Mouse (Mus musculus) intestine, embryonic 16.5 days (tissue): ENCODE measurements at regions not wholly inside any gene's neighbourhood (a gene's known extent, or its start where the extent isn't known, plus 50 kb on each side); places are given as distances from the start of the nearest gene placed in this dataset.

Source experiments
- ATAC-seq: fragments of 200-750 bp; cut with Nextera tagmentation; 2 replicates; pipeline ENCODE4 v1.8.0; 2017; ENCODE audit warnings: moderate TSS enrichment, moderate library complexity
- H3K27ac ChIP-seq: fragments of 300-500 bp; sonication (generic); 2 replicates; pipeline ENCODE4 v1.5.1; 2014; ENCODE audit warnings: mild to moderate bottlenecking, low read length
- H3K27me3 ChIP-seq: fragments of 300-500 bp; sonication (generic); replicated peaks from 2 replicates; pipeline ENCODE4 v1.6.1; 2014; ENCODE audit warnings: low read length, control low read depth, mixed read lengths; ENCODE audit not compliant: control insufficient read depth, insufficient read depth
- H3K36me3 ChIP-seq: fragments of 300-500 bp; sonication (generic); 2 replicates; pipeline ENCODE4 v1.6.1; 2014; ENCODE audit warnings: low read length, control low read depth; ENCODE audit not compliant: control insufficient read depth, insufficient read depth
- H3K4me1 ChIP-seq: fragments of 300-500 bp; sonication (generic); 2 replicates; pipeline ENCODE4 v1.6.1; 2014; ENCODE audit warnings: low read length, control low read depth, mixed read lengths; ENCODE audit not compliant: control insufficient read depth, insufficient read depth
- H3K4me2 ChIP-seq: fragments of 300-500 bp; sonication (generic); 2 replicates; pipeline ENCODE4 v1.6.1; 2014; ENCODE audit warnings: low read depth, low read length, control low read depth
- H3K4me3 ChIP-seq: fragments of 300-500 bp; sonication (generic); 2 replicates; pipeline ENCODE4 v1.5.1; 2014; ENCODE audit warnings: mild to moderate bottlenecking, low read length
- H3K9ac ChIP-seq: fragments of 300-500 bp; sonication (generic); 2 replicates; pipeline ENCODE4 v1.6.1; 2014; ENCODE audit warnings: low read depth, low read length
- H3K9me3 ChIP-seq: fragments of 300-500 bp; sonication (generic); 2 replicates; pipeline ENCODE4 v1.6.1; 2016; ENCODE audit warnings: low read length, control low read depth; ENCODE audit not compliant: control insufficient read depth
- WGBS: fragments of 180-500 bp; shearing (Covaris S2); extraction: QIAGEN DNeasy Blood & Tissue Kit; methylation state at CpG from one replicate; pipeline ENCODE4 v1.1.7; 2014; 5-methylcytosine and 5-hydroxymethylcytosine counted together

- 63% methylated on average over 9 of the region's 9 CpGs for WGBS
- no peaks in the 10 kb centered on the region for H3K36me3 ChIP-seq
- no peak for ATAC-seq
Measured at GRCm38 (mm10) chr8:80149458-80150083, 91.8 kb upstream of the Hhip start.

GRCm38 (mm10) chr8:80147929-80148328, 90.1 kb upstream of the Hhip start:
- ATAC-seq = no peak
- Histone ChIP-seq H3K4me1 (no peaks in the 10 kb centered on the region), H3K4me3 (no peak overlapping the region), H3K9ac (no peak overlapping the region), H3K27ac (no peak overlapping the region), H3K27me3 (no peaks in the 10 kb centered on the region), H3K4me2 (no peak overlapping the region), H3K36me3 (no peaks in the 10 kb centered on the region), H3K9me3 (no peaks in the 10 kb centered on the region)
- 78% methylated on average over 3 of the region's 3 CpGs for WGBS

More at GRCm38 (mm10) chr8:80149458-80150083, 91.8 kb upstream of the Hhip start:
- H3K27ac ChIP-seq = no peak overlapping the region
- no peaks in the 10 kb centered on the region for H3K9me3 ChIP-seq
- H3K4me1 ChIP-seq = no peaks in the 10 kb centered on the region
- H3K4me3 ChIP-seq = no peak overlapping the region
- H3K9ac ChIP-seq = no peak overlapping the region
- H3K4me2 ChIP-seq = no peak overlapping the region
- no peaks in the 10 kb centered on the region for H3K27me3 ChIP-seq

- 80% methylated on average over 6 of the region's 6 CpGs for WGBS
- H3K27ac ChIP-seq = no peak overlapping the region
- H3K9ac ChIP-seq = no peak overlapping the region
- no peaks in the 10 kb centered on the region for H3K9me3 ChIP-seq
- H3K4me3 ChIP-seq = no peak overlapping the region
- no peak overlapping the region for H3K4me2 ChIP-seq
- no peaks in the 10 kb centered on the region for H3K36me3 ChIP-seq
- no peak for ATAC-seq
- no peaks in the 10 kb centered on the region for H3K4me1 ChIP-seq
- H3K27me3 ChIP-seq = no peaks in the 10 kb centered on the region
Measured at GRCm38 (mm10) chr8:80138481-80138880, 80.7 kb upstream of the Hhip start.

GRCm38 (mm10) chr8:80120378-80120965, 62.7 kb upstream of the Hhip start:
- no peak overlapping the region for H3K4me3 ChIP-seq
- no peak for ATAC-seq
- H3K36me3 ChIP-seq = no peaks in the 10 kb centered on the region

GRCm38 (mm10) chr8:80117328-80117727, 59.5 kb upstream of the Hhip start:
- Histone ChIP-seq H3K27ac (no peak overlapping the region), H3K4me1 (no peaks in the 10 kb centered on the region), H3K4me3 (no peak overlapping the region), H3K27me3 (no peaks in the 10 kb centered on the region), H3K36me3 (no peaks in the 10 kb centered on the region), H3K4me2 (no peak overlapping the region), H3K9ac (no peak overlapping the region), H3K9me3 (no peaks in the 10 kb centered on the region)
- WGBS = 38% methylated on average over 4 of the region's 4 CpGs
- ATAC-seq = no peak

More at GRCm38 (mm10) chr8:80120378-80120965, 62.7 kb upstream of the Hhip start:
- no peaks in the 10 kb centered on the region for H3K9me3 ChIP-seq
- no peak overlapping the region for H3K27ac ChIP-seq
- no peak overlapping the region for H3K9ac ChIP-seq
- no peaks in the 10 kb centered on the region for H3K4me1 ChIP-seq
- WGBS = 81% methylated on average over 3 of the region's 3 CpGs
- H3K4me2 ChIP-seq = no peak overlapping the region
- no peaks in the 10 kb centered on the region for H3K27me3 ChIP-seq
